Mouse (Mus musculus): ENCODE results near the gene Actr2.

The Actr2 gene

DNA sequence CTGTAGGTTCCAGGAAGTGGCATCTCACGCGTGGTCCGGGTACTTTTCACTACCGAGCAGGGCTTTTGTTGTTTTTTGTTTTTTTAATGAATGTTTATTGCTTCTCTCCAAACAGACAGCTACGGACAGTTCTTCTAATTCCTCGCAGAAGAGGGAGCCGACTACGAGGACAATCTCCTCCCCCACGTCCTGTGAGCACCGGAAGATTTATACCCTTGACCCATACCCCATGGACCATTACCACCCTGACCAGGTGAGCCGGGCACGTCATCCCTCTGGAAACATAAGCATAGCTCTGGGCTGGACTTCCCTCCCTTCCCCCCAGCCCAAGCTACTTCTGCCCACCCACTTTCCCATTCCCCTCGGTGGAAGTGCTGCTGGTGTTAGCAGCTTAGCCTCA is 94.8 kb downstream of the Actr2 start:
- DNase-seq (ENCODE audit: extremely low read depth, low read depth, low spot score): no peak

DNA sequence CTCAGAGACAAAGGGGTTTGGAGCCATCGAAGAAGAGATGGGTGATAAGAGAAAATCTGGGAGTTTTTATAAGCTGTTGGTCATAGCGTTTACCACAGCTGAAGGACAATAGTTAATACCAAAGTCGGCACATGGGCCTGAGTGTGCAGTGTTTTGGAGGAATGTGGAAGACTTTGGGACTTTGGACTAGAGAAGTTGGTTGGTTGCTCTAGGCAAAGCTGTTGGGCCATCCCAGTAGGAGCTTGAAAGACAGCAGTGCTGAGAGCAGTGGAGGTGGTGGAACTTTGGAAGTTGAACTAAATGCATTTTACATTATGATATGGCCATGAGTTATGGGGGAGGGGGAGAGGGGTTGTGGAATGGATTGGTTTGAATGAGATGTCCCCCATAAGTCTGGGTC is 99.3 kb downstream of the Actr2 start:
- DNase-seq (ENCODE audit: extremely low read depth, low read depth, low spot score): no peak

All from fat pad, adult 2 months (tissue).